Mouse (Mus musculus) kidney, adult 2 months (tissue): Measurements from ENCODE around the gene Ralgapa2.

Source experiments
- CTCF ChIP-seq: fragments of 200-500 bp; conservative IDR thresholded peaks from 2 replicates; pipeline ENCODE4 v1.5.1; 2011; ENCODE audit warnings: low read depth, mild to moderate bottlenecking, control low read depth, low read length, moderate library complexity, mixed read lengths; ENCODE audit not compliant: insufficient read depth, insufficient read length
- POLR2A ChIP-seq: fragments of 200-500 bp; IDR thresholded peaks from one replicate; pipeline ENCODE4 v1.6.1; 2011; ENCODE audit warnings: low read depth, low read length, control low read depth

GRCm38 (mm10) chr2:146226484-146226883 is 285.7 kb downstream of the Ralgapa2 start:
- TF ChIP-seq CTCF: no peak
- TF ChIP-seq POLR2A: no peak
